Mouse (Mus musculus) midbrain, postnatal 0 days (tissue): ENCODE data around the gene AC109138.7. TPM values are rescaled to one million over a fixed set of nuclear protein-coding genes. Genes with fewer than 3 reads are reported as not detected.

Experiments used
- ATAC-seq: fragments of 200-750 bp; cut with Nextera tagmentation; 2 replicates; pipeline ENCODE4 v1.8.0; 2017; ENCODE audit warnings: moderate number of reproducible peaks, mild to moderate bottlenecking, moderate TSS enrichment, moderate library complexity; ENCODE audit not compliant: low FRiP score
- DNase-seq: peaks from one replicate; pipeline ENCODE4 v3.0.0-alpha.2; 2015; ENCODE audit warnings: low spot score
- H3K27ac ChIP-seq: fragments of 300-500 bp; sonication (generic); 2 replicates; pipeline ENCODE4 v1.5.1; 2014; ENCODE audit warnings: low read depth, mild to moderate bottlenecking, low read length, mixed read lengths
- H3K27me3 ChIP-seq: fragments of 300-500 bp; sonication (generic); 2 replicates; pipeline ENCODE4 v1.6.1; 2014; ENCODE audit warnings: low read length, control low read depth, mixed read lengths; ENCODE audit not compliant: insufficient read depth
- H3K36me3 ChIP-seq: fragments of 300-500 bp; sonication (generic); 2 replicates; pipeline ENCODE4 v1.6.1; 2014; ENCODE audit warnings: low read length, control low read depth, mixed read lengths; ENCODE audit not compliant: insufficient read depth
- H3K4me1 ChIP-seq: fragments of 300-500 bp; sonication (generic); 2 replicates; pipeline ENCODE4 v1.6.1; 2014; ENCODE audit warnings: mild to moderate bottlenecking, control low read depth, antibody characterized with exemption, low read length, mixed read lengths; ENCODE audit not compliant: insufficient read depth
- H3K4me2 ChIP-seq: fragments of 300-500 bp; sonication (generic); 2 replicates; pipeline ENCODE4 v1.6.1; 2014; ENCODE audit warnings: low read depth, mild to moderate bottlenecking, low read length, mixed read lengths; ENCODE audit not compliant: poor library complexity, severe bottlenecking
- H3K4me3 ChIP-seq: fragments of 300-500 bp; sonication (generic); 2 replicates; pipeline ENCODE4 v1.5.1; 2014; ENCODE audit warnings: low read depth, mild to moderate bottlenecking, low read length, moderate library complexity
- H3K9ac ChIP-seq: fragments of 300-500 bp; sonication (generic); replicated peaks from 2 replicates; pipeline ENCODE4 v1.6.1; 2014; ENCODE audit warnings: mild to moderate bottlenecking, low read length, moderate library complexity, mixed read lengths; ENCODE audit not compliant: poor library complexity, severe bottlenecking
- H3K9me3 ChIP-seq: fragments of 300-500 bp; sonication (generic); 2 replicates; pipeline ENCODE4 v1.6.1; 2016; ENCODE audit warnings: low read length, control low read depth
- CTCF ChIP-seq: IDR thresholded peaks from 2 replicates; pipeline ENCODE4 v1.5.1; 2016; ENCODE audit warnings: antibody characterized with exemption, mild to moderate bottlenecking
- WGBS: fragments of 180-500 bp; shearing (Covaris S2); extraction: QIAGEN DNeasy Blood & Tissue Kit; methylation state at CpG from one replicate; pipeline ENCODE4 v1.1.7; 2014; 5-methylcytosine and 5-hydroxymethylcytosine counted together
- polyA plus RNA-seq: library from polyadenylated mRNA; unstranded; fragments of >200 nt; fragmentation: Nextera tagmentation; extraction: Ambion mirVana; gene quantifications from 2 replicates; pipeline ENCODE4 v1.2.1, GENCODE M21; 2015
- total RNA-seq: library from RNA; depleted of rRNA; stranded (reverse); fragments of >200 nt; gene quantifications from 2 replicates; pipeline ENCODE4 v1.2.3, GENCODE M21; 2014

AC109138.7 gene
- total and polyA plus RNA-seq, 2 experiments from 2014 or later: not detected

DNA sequence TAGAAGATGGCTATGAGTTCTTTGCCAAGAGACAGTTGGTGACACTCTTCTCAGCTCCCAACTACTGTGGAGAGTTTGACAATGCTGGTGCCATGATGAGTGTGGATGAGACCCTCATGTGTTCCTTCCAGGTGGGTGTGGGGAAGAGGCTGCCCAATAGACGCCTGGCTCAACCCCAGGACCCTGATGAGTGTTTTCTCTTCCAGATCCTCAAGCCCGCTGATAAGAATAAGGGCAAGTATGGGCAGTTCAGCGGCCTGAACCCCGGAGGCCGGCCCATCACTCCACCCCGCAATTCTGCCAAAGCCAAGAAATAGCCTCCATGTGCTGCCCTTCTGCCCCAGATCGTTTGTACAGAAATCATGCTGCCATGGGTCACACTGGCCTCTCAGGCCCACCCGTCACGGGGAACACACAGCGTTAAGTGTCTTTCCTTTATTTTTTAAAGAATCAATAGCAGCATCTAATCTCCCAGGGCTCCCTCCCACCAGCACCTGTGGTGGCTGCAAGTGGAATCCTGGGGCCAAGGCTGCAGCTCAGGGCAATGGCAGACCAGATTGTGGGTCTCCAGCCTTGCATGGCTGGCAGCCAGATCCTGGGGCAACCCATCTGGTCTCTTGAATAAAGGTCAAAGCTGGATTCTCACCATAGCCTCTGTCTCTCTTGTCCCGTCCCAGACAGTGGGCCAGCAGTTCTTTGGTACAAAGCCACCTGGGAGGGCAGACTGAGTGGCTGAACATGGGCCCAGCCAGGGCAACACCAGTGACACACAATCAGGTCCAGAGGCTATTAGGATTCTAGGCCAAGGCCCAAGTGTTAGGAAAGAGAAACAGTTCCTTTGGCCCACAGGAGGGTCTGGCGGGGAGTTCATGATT, 19.1 kb upstream of the AC109138.7 start:
- peak; percentile 81 for DNase-seq
- Histone ChIP-seq H3K9me3 (no peaks in the 10 kb centered on the region), H3K27ac (no peak overlapping the region), H3K9ac (no peak overlapping the region), H3K27me3 (no peaks in the 10 kb centered on the region), H3K36me3 (peaks cover 42% of the 10 kb centered on the region), H3K4me1 (peaks cover 10% of the 10 kb centered on the region), H3K4me3 (no peak overlapping the region), H3K4me2 (no peak overlapping the region)
- no peak for ATAC-seq
- 71% methylated on average over 12 of the region's 12 CpGs for WGBS
- no peak for TF ChIP-seq CTCF

DNA sequence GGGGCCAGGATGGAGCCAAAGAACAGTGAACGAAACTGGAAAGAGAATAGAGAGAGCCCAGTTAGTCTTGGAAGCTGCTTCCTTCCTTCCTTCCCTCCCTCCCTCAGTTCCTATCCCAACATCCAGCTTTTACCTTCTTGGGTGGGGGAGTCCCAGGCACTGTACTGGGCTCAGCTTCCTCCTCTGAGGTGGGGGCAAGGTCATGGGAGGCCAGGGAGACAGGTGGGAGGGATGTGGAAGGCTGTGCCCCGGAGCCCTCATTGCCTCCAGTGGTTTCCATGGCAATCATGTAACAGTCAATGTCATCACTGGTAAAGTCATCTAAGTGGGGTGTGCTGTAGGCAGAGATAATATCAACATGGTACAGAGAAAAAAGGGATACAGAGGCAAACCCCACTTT, 18.1 kb upstream of the AC109138.7 start:
- WGBS: 73% methylated on average over 2 of the region's 2 CpGs
- no peak overlapping the region for H3K4me2 ChIP-seq
- H3K9me3 ChIP-seq: no peaks in the 10 kb centered on the region
- peaks cover 16% of the 10 kb centered on the region for H3K4me1 ChIP-seq
- H3K27me3 ChIP-seq: no peaks in the 10 kb centered on the region
- H3K9ac ChIP-seq: no peak overlapping the region
- DNase-seq: no peak
- peaks cover 42% of the 10 kb centered on the region for H3K36me3 ChIP-seq
- no peak overlapping the region for H3K4me3 ChIP-seq
- TF ChIP-seq CTCF: no peak
- H3K27ac ChIP-seq: no peak overlapping the region
- no peak for ATAC-seq

DNA sequence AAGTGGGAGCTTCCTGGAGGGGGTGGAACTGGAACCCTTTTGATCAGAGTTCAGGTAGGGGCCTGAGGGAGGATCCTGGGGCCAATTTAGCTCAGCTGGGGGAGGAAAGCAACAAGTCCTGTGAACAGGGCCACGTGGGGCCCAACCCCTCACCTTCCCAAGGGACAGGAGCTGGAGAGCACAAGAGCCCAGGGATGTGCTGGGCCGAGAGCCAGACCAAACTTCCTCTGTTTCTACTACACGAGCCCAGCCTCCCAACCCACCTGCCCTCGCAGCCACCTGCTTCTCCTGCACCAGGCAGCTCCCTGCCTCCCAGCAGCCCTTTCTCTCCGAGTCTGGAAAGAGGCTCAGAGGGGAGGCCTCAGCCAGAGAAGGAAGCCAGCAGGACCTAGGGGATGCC, 17.6 kb upstream of the AC109138.7 start:
- Histone ChIP-seq H3K36me3 (peaks cover 42% of the 10 kb centered on the region), H3K4me2 (no peak overlapping the region), H3K4me1 (peaks cover 17% of the 10 kb centered on the region), H3K4me3 (no peak overlapping the region), H3K27me3 (no peaks in the 10 kb centered on the region), H3K9ac (no peak overlapping the region), H3K9me3 (no peaks in the 10 kb centered on the region), H3K27ac (no peak overlapping the region)
- ATAC-seq (no peak), DNase-seq (no peak)
- WGBS: 60% methylated on average over 5 of the region's 5 CpGs
- TF ChIP-seq CTCF: no peak

DNA sequence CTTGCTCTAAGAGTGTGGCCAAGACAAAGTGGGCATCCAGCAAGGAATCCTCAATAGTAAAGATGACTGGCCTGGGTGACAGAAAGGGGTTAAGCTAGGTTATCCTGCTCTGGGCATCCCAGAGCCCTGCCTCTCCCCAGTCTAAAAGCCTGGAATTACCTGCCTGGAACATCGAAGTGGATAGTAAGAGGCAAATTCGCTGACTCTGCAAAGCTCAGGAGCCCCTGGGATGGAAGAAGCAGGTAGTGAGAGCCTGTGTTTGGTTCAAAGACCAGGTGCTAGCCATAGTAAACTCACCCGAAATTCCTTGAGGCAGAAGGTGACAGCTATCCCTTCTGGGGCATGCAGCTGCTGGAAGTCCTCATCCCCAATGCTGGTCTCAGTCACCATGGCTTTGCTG, 17.0 kb upstream of the AC109138.7 start:
- Histone ChIP-seq H3K4me1 (peaks cover 17% of the 10 kb centered on the region), H3K27me3 (no peaks in the 10 kb centered on the region), H3K27ac (no peak overlapping the region), H3K4me3 (no peak overlapping the region), H3K9me3 (no peaks in the 10 kb centered on the region), H3K36me3 (peaks cover 42% of the 10 kb centered on the region), H3K9ac (no peak overlapping the region), H3K4me2 (no peak overlapping the region)
- WGBS: 67% methylated on average over 3 of the region's 3 CpGs
- no peak for TF ChIP-seq CTCF
- no peak for DNase-seq
- ATAC-seq: no peak

DNA sequence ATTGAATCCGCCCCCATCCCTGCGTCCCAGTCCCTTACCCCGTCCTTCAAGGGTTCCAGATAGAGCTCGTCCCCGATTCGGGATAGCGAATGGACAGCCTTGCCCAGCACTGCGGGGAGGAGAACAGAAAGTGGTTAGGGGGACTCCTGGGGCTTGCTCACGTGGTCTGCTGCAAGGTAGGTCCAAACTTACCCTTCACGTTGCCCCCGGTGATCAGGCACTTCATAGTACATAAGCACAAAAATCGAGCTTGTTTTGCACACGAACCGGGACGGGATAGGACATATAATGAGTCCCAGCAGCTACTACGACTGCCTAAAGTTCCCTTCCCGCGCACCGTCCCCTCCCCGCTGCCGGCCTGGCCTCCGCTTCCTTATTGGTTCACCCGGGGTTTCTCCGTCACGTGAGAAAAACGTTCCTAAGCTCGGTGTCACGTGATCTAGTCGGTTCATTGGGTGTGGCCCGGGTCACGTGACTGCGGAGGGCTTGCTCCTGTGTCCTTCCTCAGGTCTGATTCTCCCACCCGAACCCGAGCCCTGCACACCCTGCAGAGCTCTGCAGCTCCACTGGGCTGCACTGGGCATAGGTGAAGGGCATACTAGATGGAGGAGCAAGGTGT, 12.8 kb upstream of the AC109138.7 start, which contains the start of gene Rad9a:
Rad9a (minus strand) TSS at position 372 of the 619 bp plus-strand sequence.
- H3K4me2 ChIP-seq: peak within 1 kb of the TSS; percentile 91
- peak; percentile 82 for ATAC-seq

DNA sequence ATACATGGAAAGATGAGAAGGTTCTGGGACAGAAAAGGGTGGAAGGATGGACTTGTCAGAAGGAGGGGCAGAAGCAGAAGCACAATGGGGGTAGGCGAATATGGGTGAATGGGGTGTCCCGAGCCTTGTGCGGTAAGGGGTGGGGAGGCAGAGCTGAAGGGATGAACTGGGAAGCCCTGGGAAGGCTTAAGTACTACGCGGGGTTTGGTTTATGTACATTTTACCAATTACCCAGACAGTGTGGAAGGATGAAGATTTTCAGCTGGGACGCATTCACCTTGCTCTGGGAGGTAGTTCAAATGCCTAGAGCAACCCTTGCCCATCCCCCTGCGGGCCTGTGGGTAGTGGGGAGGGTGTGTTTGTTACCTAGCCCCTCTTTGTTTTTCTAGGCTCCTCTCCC, 12.0 kb upstream of the AC109138.7 start:
- peak overlapping the region; percentile 51; the same call in 1 of the 2 replicates for H3K27ac ChIP-seq
- peak overlapping the region; percentile 47 for H3K4me3 ChIP-seq
- ATAC-seq: no peak
- DNase-seq: no peak
- peak overlapping the region; percentile 91 for H3K4me2 ChIP-seq
- peaks cover 4% of the 10 kb centered on the region; the same call in 1 of the 2 replicates for H3K27me3 ChIP-seq
- WGBS: 30% methylated on average over 7 of the region's 7 CpGs
- peaks cover 9% of the 10 kb centered on the region for H3K36me3 ChIP-seq
- no peak for TF ChIP-seq CTCF
- H3K9ac ChIP-seq: peak overlapping the region; percentile 62
- no peaks in the 10 kb centered on the region for H3K9me3 ChIP-seq
- H3K4me1 ChIP-seq: peaks cover 10% of the 10 kb centered on the region

More for the DNA sequence above, 12.8 kb upstream of the AC109138.7 start, which contains the start of gene Rad9a:
- Histone ChIP-seq H3K36me3 (peaks cover 17% of the 10 kb centered on the region), H3K27me3 (peaks cover 4% of the 10 kb centered on the region; the same call in 1 of the 2 replicates), H3K4me1 (peaks cover 10% of the 10 kb centered on the region), H3K27ac (peak within 1 kb of the TSS; percentile 51), H3K4me3 (peak within 1 kb of the TSS; percentile 47), H3K9ac (peak within 1 kb of the TSS; percentile 62), H3K9me3 (no peaks in the 10 kb centered on the region)
- under 1% methylated on average over 34 of the region's 34 CpGs for WGBS
- DNase-seq: peak; percentile 98
- TF ChIP-seq CTCF: peak; percentile 3; the same call in 1 of the 2 replicates
